ENCODE assay signal across 8 mouse cellular contexts in the genomic region with DNA sequence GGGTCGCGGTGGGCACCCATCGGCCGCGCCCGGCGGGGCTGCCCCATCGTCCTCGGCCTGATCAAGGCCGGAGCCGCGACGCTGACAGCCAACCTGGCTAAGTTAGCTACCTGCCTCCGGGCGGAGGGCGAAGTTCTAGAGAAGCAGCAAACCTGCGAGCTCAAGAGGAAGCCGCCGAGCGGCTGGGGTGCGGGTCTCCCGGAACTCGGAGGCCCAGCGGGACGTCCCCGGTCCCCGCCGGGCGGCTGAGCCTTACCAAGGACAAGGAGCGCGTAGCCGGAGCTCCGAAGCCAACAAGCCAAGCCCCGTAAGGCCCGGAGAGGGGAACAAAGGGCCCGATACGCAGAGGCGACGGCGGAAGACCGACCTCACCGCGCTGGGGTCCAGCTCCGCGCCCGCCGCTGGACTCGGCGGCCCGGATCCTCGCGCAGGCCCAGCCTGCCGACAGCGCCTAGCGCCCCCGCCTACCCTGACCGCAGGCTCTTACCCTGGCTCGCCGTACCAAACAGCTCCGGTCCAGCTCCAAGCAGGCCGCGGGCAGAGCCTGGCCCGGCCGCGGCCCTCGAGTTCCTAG. TPM values are rescaled to one million over a fixed set of nuclear protein-coding genes. Genes with fewer than 3 reads are reported as not detected.
DNase-seq lines count a peak whose midpoint lies in the region; ATAC-seq and TF ChIP-seq lines count a peak whose summit lies in the region.

No protein-coding gene starts in this region.

- TF ChIP-seq CTCF in forebrain, postnatal 0 days (IDR thresholded peaks at IDR 0.05; ENCODE audit: low read depth) = no peak
- TF ChIP-seq CTCF in small intestine, adult 2 months (IDR thresholded peaks at IDR 0.05; ENCODE audit: extremely low read depth, insufficient read length, insufficient replicate concordance, low read depth, low read length) = no peak

- WGBS in forebrain, postnatal 0 days = 1% methylated on average over 63 of the region's 66 CpGs
- under 1% methylated on average over 66 of the region's 66 CpGs for WGBS in kidney, embryonic 16.5 days
- under 1% methylated on average over 66 of the region's 66 CpGs for WGBS in small intestine, adult 2 months

- TF ChIP-seq POLR2A in small intestine, adult 2 months (IDR thresholded peaks at IDR 0.05; ENCODE audit: low read depth, low read length) = peak; percentile 21; the same call in 1 of the 2 replicates

- peak; percentile 31 to 52 for DNase-seq in left cerebral cortex, adult 18-20 months (ENCODE audit: low spot score in 2 of 2)
- DNase-seq in left cerebral cortex, adult 8-10 months (ENCODE audit: low spot score in 2 of 2) = no peak
- peak; percentile 69 for DNase-seq in forebrain, postnatal 0 days
- DNase-seq in lung, postnatal 25 days (ENCODE audit: low spot score) = peak; percentile 62
- no peak for DNase-seq in yolk sac, embryonic 10.5 days (ENCODE audit: low spot score)

- no peaks in the 10 kb centered on the region for H3K36me3 ChIP-seq in forebrain, postnatal 0 days (ENCODE audit: insufficient read depth)
- H3K36me3 ChIP-seq in kidney, embryonic 16.5 days (ENCODE audit: insufficient read depth, low read length) = peaks cover 17% of the 10 kb centered on the region
- H3K36me3 ChIP-seq in small intestine, adult 2 months (ENCODE audit: control insufficient read depth, insufficient read depth, low read length) = peaks cover 16% of the 10 kb centered on the region

- peak overlapping the region; percentile 99 for H3K9ac ChIP-seq in forebrain, postnatal 0 days
- H3K9ac ChIP-seq in kidney, embryonic 16.5 days (replicated peaks; ENCODE audit: low read length) = peak overlapping the region; percentile 100

- peak overlapping the region; percentile 70 for H3K4me2 ChIP-seq in forebrain, postnatal 0 days (ENCODE audit: low read depth)
- H3K4me2 ChIP-seq in kidney, embryonic 16.5 days (replicated peaks; ENCODE audit: low read depth, low read length) = peak overlapping the region; percentile 77

- H3K27ac ChIP-seq in forebrain, postnatal 0 days (ENCODE audit: low read depth, low read length) = peak overlapping the region; percentile 98
- peak overlapping the region; percentile 99 for H3K27ac ChIP-seq in kidney, embryonic 16.5 days (ENCODE audit: low read length)
- H3K27ac ChIP-seq in small intestine, adult 2 months (ENCODE audit: insufficient read depth, low read depth, low read length) = peak overlapping the region; percentile 97

- H3K4me3 ChIP-seq in forebrain, postnatal 0 days (ENCODE audit: low read depth, low read length) = peak overlapping the region; percentile 80
- peak overlapping the region; percentile 98 for H3K4me3 ChIP-seq in kidney, embryonic 16.5 days (ENCODE audit: low read length)
- H3K4me3 ChIP-seq in small intestine, adult 2 months (ENCODE audit: low read depth, low read length) = peak overlapping the region; percentile 89

- peak; percentile 65 for ATAC-seq in activated CD4-positive, CD25-positive, alpha-beta regulatory T cell, adult 4 months
- ATAC-seq in forebrain, postnatal 0 days = no peak
- ATAC-seq in kidney, embryonic 16.5 days (ENCODE audit: low FRiP score, low TSS enrichment) = peak; percentile 5

- no peaks in the 10 kb centered on the region for H3K9me3 ChIP-seq in forebrain, postnatal 0 days (ENCODE audit: low read length)
- no peaks in the 10 kb centered on the region for H3K9me3 ChIP-seq in kidney, embryonic 16.5 days (ENCODE audit: low read length)

- peaks cover 14% of the 10 kb centered on the region; the same call in 1 of the 2 replicates for H3K4me1 ChIP-seq in forebrain, postnatal 0 days (ENCODE audit: insufficient read depth)
- H3K4me1 ChIP-seq in kidney, embryonic 16.5 days (ENCODE audit: insufficient read depth, low read length) = peaks cover 16% of the 10 kb centered on the region
- H3K4me1 ChIP-seq in small intestine, adult 2 months (ENCODE audit: control insufficient read depth, insufficient read depth, insufficient read length, low read length) = peaks cover 3% of the 10 kb centered on the region; the same call in 1 of the 2 replicates

- H3K27me3 ChIP-seq in forebrain, postnatal 0 days (ENCODE audit: insufficient read depth, low read length) = no peaks in the 10 kb centered on the region
- H3K27me3 ChIP-seq in kidney, embryonic 16.5 days (ENCODE audit: insufficient read depth, low read length) = no peaks in the 10 kb centered on the region
- H3K27me3 ChIP-seq in small intestine, adult 2 months (ENCODE audit: control insufficient read depth, insufficient read depth, low read length) = no peaks in the 10 kb centered on the region

RNA-seq across cellular contexts. Expression of a gene that starts 0.5 kb away (rescaled TPM):
- total RNA-seq in left cerebral cortex, adult 18-20 months (2021) = 10 to 100 TPM; 79.9 to 82.6 TPM
- total RNA-seq in left cerebral cortex, adult 8-10 months (2022) = 10 to 100 TPM; 77.1 to 85.4 (median 79.4) TPM
- polyA plus RNA-seq in activated CD4-positive, CD25-positive, alpha-beta regulatory T cell, adult 4 months (2017; shearing (Covaris generic)) = 10 to 100 TPM; 58.5 to 73.1 TPM
- 70.5 and 93.6 TPM in 2 replicates for total RNA-seq in forebrain, postnatal 0 days (2014; rRNA removed)
- 18.2 and 27.6 TPM in 2 replicates for polyA plus RNA-seq in forebrain, postnatal 0 days (2015; fragmentation: Nextera tagmentation; extraction: Ambion mirVana)
- 37.3 and 41.8 TPM in 2 replicates for polyA plus RNA-seq in kidney, embryonic 16.5 days (2015; fragmentation: Nextera tagmentation; extraction: Ambion mirVana)
- 3.5 and 6.7 TPM in 2 replicates for polyA plus RNA-seq in small intestine, adult 2 months (2012; rRNA removed)

Comparison
In these comparisons a context has a peak if more than half of its experiments do, and no peak if none do; other contexts are left out.
1. DNase-seq: peak in left cerebral cortex, adult 18-20 months (2 of 2), forebrain, postnatal 0 days (single experiment) and lung, postnatal 25 days (single experiment); none in left cerebral cortex, adult 8-10 months (0 of 2) and yolk sac, embryonic 10.5 days (single experiment).
2. Peak in every context shown above with its lines, with median percentiles within 50 percentile points of each other: H3K27ac ChIP-seq and H3K4me3 ChIP-seq.